Mouse (Mus musculus): Measurements from ENCODE around the gene Chd9.

DNA sequence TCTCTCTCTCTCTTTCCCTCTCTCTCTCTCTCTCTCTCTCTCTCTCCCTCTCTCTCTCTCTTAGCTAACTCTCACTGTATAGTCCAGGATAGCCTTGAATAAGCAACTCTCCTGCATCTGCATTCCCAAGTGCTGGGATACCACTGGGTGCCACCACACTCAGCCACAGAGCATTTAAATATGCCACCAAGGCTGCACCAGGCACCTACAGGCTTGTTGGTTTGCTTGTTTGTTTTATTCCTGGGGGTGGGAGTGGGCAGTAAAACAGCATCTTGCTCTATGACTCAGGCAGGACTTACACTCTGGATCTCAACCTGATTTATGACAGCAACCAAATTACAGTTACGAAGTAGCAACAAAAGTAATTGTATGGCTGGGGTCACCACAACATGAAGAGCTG is 36.5 kb upstream of the Chd9 start:
- no peak for TF ChIP-seq POLR2A (IDR thresholded peaks at IDR 0.05; ENCODE audit: borderline replicate concordance, low read depth, low read length)
- TF ChIP-seq CTCF (IDR thresholded peaks at IDR 0.05; ENCODE audit: low read depth, low read length): no peak
